ENCODE assay signal across 8 mouse cellular contexts in genomic region chr10:77522021-77522731, GRCm38 (mm10). TPM values are rescaled to one million over a fixed set of nuclear protein-coding genes. Genes with fewer than 3 reads are reported as not detected.
A peak's percentile ranks its signal among the peaks of the same experiment; 100 is the strongest.
DNase-seq lines count a peak whose midpoint lies in the region; ATAC-seq and TF ChIP-seq lines count a peak whose summit lies in the region.

No protein-coding gene starts in this region.

- TF ChIP-seq EP300 in lung, postnatal 0 days (IDR thresholded peaks at IDR 0.05) = no peak

- no peaks in the 10 kb centered on the region for H3K4me1 ChIP-seq in lung, postnatal 0 days (ENCODE audit: insufficient read depth, low read depth, low read length)
- peaks cover 9% of the 10 kb centered on the region; the same call in 1 of the 2 replicates for H3K4me1 ChIP-seq in forebrain, embryonic 13.5 days
- peaks cover 7% of the 10 kb centered on the region for H3K4me1 ChIP-seq in limb, embryonic 14.5 days (ENCODE audit: control insufficient read depth, insufficient read depth, low read length)
- H3K4me1 ChIP-seq in neural tube, embryonic 13.5 days (replicated peaks) = peaks cover 3% of the 10 kb centered on the region; the same call in 1 of the 2 replicates
- H3K4me1 ChIP-seq in cerebellum, adult 2 months (ENCODE audit: control insufficient read depth, insufficient read depth, low read length) = no peaks in the 10 kb centered on the region

- DNase-seq in lung, postnatal 0 days (ENCODE audit: low spot score) = peak; percentile 21
- no peak for DNase-seq in lung, postnatal 25 days (ENCODE audit: low spot score)
- no peak for DNase-seq in limb, embryonic 14.5 days (ENCODE audit: low spot score)
- no peak for DNase-seq in cerebellum, adult 2 months
- DNase-seq in frontal cortex, postnatal 36 days (ENCODE audit: low spot score in 2 of 2) = no peak
- no peak for DNase-seq in ovary, postnatal 10 days (ENCODE audit: low spot score)

- WGBS in lung, postnatal 0 days = 14% methylated on average over 18 of the region's 18 CpGs
- 10% methylated on average over 18 of the region's 18 CpGs for WGBS in forebrain, embryonic 13.5 days
- 12% methylated on average over 18 of the region's 18 CpGs for WGBS in limb, embryonic 14.5 days
- WGBS in neural tube, embryonic 13.5 days = 18% methylated on average over 18 of the region's 18 CpGs
- WGBS in cerebellum, adult 2 months = 28% methylated on average over 18 of the region's 18 CpGs

- no peaks in the 10 kb centered on the region for H3K36me3 ChIP-seq in lung, postnatal 0 days (ENCODE audit: insufficient read depth, low read length)
- H3K36me3 ChIP-seq in forebrain, embryonic 13.5 days (ENCODE audit: poor library complexity, severe bottlenecking) = no peaks in the 10 kb centered on the region
- H3K36me3 ChIP-seq in limb, embryonic 14.5 days (ENCODE audit: control insufficient read depth, insufficient read depth, low read length) = no peaks in the 10 kb centered on the region
- H3K36me3 ChIP-seq in neural tube, embryonic 13.5 days = no peaks in the 10 kb centered on the region

- no peak for TF ChIP-seq CTCF in lung, postnatal 0 days (IDR thresholded peaks at IDR 0.05)
- no peak for TF ChIP-seq CTCF in cerebellum, adult 2 months (IDR thresholded peaks at IDR 0.05; ENCODE audit: borderline replicate concordance, insufficient read depth, low read depth, low read length)

- no peaks in the 10 kb centered on the region for H3K27me3 ChIP-seq in lung, postnatal 0 days (replicated peaks; ENCODE audit: insufficient read depth, low read length)
- H3K27me3 ChIP-seq in forebrain, embryonic 13.5 days = no peaks in the 10 kb centered on the region
- no peaks in the 10 kb centered on the region for H3K27me3 ChIP-seq in limb, embryonic 14.5 days (ENCODE audit: control insufficient read depth, insufficient read depth, low read length)
- H3K27me3 ChIP-seq in neural tube, embryonic 13.5 days = 0 out of 2 replicates have a peak, but pooled peaks cover 6% of the 10 kb centered on the region
- no peaks in the 10 kb centered on the region for H3K27me3 ChIP-seq in cerebellum, adult 2 months (ENCODE audit: control insufficient read depth, insufficient read depth, low read length)

- no peaks in the 10 kb centered on the region for H3K9me3 ChIP-seq in lung, postnatal 0 days (ENCODE audit: low read length)
- no peaks in the 10 kb centered on the region for H3K9me3 ChIP-seq in forebrain, embryonic 13.5 days (replicated peaks)
- H3K9me3 ChIP-seq in limb, embryonic 14.5 days (ENCODE audit: control insufficient read depth, low read length) = no peaks in the 10 kb centered on the region
- no peaks in the 10 kb centered on the region for H3K9me3 ChIP-seq in neural tube, embryonic 13.5 days

- no peak overlapping the region for H3K4me3 ChIP-seq in lung, postnatal 0 days (ENCODE audit: low read depth, low read length)
- H3K4me3 ChIP-seq in forebrain, embryonic 13.5 days = peak overlapping the region; percentile 31
- peak overlapping the region; percentile 22 for H3K4me3 ChIP-seq in limb, embryonic 14.5 days (replicated peaks; ENCODE audit: low read length)
- H3K4me3 ChIP-seq in neural tube, embryonic 13.5 days = peak overlapping the region; percentile 31
- H3K4me3 ChIP-seq in cerebellum, adult 2 months (replicated peaks; ENCODE audit: insufficient read depth, low read depth, low read length) = no peak overlapping the region

- no peak for TF ChIP-seq POLR2A in limb, embryonic 14.5 days (IDR thresholded peaks at IDR 0.05; ENCODE audit: borderline replicate concordance, extremely low read depth, insufficient read depth, insufficient read length)
- no peak for TF ChIP-seq POLR2A in cerebellum, adult 2 months (IDR thresholded peaks at IDR 0.05; ENCODE audit: borderline replicate concordance, insufficient read depth, low read length)

- H3K27ac ChIP-seq in lung, postnatal 0 days (ENCODE audit: low read length) = no peak overlapping the region
- H3K27ac ChIP-seq in forebrain, embryonic 13.5 days = no peak overlapping the region
- H3K27ac ChIP-seq in limb, embryonic 14.5 days (replicated peaks; ENCODE audit: low read depth, low read length) = no peak overlapping the region
- no peak overlapping the region for H3K27ac ChIP-seq in neural tube, embryonic 13.5 days (replicated peaks)
- H3K27ac ChIP-seq in cerebellum, adult 2 months (ENCODE audit: insufficient read depth, low read length) = no peak overlapping the region

- peak overlapping the region; percentile 33 for H3K4me2 ChIP-seq in lung, postnatal 0 days (replicated peaks; ENCODE audit: low read depth, low read length)
- H3K4me2 ChIP-seq in forebrain, embryonic 13.5 days = peak overlapping the region; percentile 59
- H3K4me2 ChIP-seq in limb, embryonic 14.5 days (replicated peaks; ENCODE audit: low read depth, low read length, severe bottlenecking) = peak overlapping the region; percentile 54
- H3K4me2 ChIP-seq in neural tube, embryonic 13.5 days = peak overlapping the region; percentile 54

- no peak overlapping the region for H3K9ac ChIP-seq in lung, postnatal 0 days (replicated peaks; ENCODE audit: low read depth)
- peak overlapping the region; percentile 50 for H3K9ac ChIP-seq in forebrain, embryonic 13.5 days
- peak overlapping the region; percentile 55 for H3K9ac ChIP-seq in limb, embryonic 14.5 days (ENCODE audit: low read depth, low read length, severe bottlenecking)
- H3K9ac ChIP-seq in neural tube, embryonic 13.5 days = peak overlapping the region; percentile 63

- peak; percentile 33; the same call in 1 of the 2 replicates for ATAC-seq in lung, postnatal 0 days
- no peak for ATAC-seq in forebrain, embryonic 13.5 days
- no peak for ATAC-seq in limb, embryonic 14.5 days (ENCODE audit: low FRiP score, low read depth)
- ATAC-seq in neural tube, embryonic 13.5 days (ENCODE audit: low read depth) = no peak

RNA-seq across cellular contexts. Expression of gene Fam207a, which starts 6.6 kb away (rescaled TPM):
- polyA plus RNA-seq in lung, postnatal 0 days (2015; fragmentation: Nextera tagmentation; extraction: Ambion mirVana) = 26.8 and 27.2 TPM in 2 replicates
- 37.5 and 38.7 TPM in 2 replicates for polyA plus RNA-seq in forebrain, embryonic 13.5 days (2015; fragmentation: Nextera tagmentation; extraction: Ambion mirVana)
- polyA plus RNA-seq in limb, embryonic 14.5 days (2012; rRNA removed) = 35.5 and 38.6 TPM in 2 replicates
- polyA plus RNA-seq in limb, embryonic 14.5 days (2014; fragmentation: Nextera tagmentation; extraction: Ambion mirVana) = 40.6 and 41.7 TPM in 2 replicates
- 41.4 and 43.5 TPM in 2 replicates for polyA plus RNA-seq in neural tube, embryonic 13.5 days (2015; fragmentation: Nextera tagmentation; extraction: Ambion mirVana)
- polyA plus RNA-seq in cerebellum, adult 2 months (2012; rRNA removed) = 36.5 and 39.0 TPM in 2 replicates

RNA-seq across cellular contexts. Expression of gene Itgb2, which starts 7.9 kb away (rescaled TPM):
- 19.1 and 21.1 TPM in 2 replicates for polyA plus RNA-seq in lung, postnatal 0 days (2015; fragmentation: Nextera tagmentation; extraction: Ambion mirVana)
- 0.34 and 0.37 TPM in 2 replicates for polyA plus RNA-seq in forebrain, embryonic 13.5 days (2015; fragmentation: Nextera tagmentation; extraction: Ambion mirVana)
- polyA plus RNA-seq in limb, embryonic 14.5 days (2012; rRNA removed) = 2.7 and 2.9 TPM in 2 replicates
- polyA plus RNA-seq in limb, embryonic 14.5 days (2014; fragmentation: Nextera tagmentation; extraction: Ambion mirVana) = 2.5 and 3.7 TPM in 2 replicates
- polyA plus RNA-seq in neural tube, embryonic 13.5 days (2015; fragmentation: Nextera tagmentation; extraction: Ambion mirVana) = 1.0 TPM in 2 replicates
- 2.3 and 2.4 TPM in 2 replicates for polyA plus RNA-seq in cerebellum, adult 2 months (2012; rRNA removed)

RNA-seq across cellular contexts. Expression of gene Pttg1ip, which starts 59.3 kb away (rescaled TPM):
- polyA plus RNA-seq in lung, postnatal 0 days (2015; fragmentation: Nextera tagmentation; extraction: Ambion mirVana) = 189 and 207 TPM in 2 replicates
- polyA plus RNA-seq in forebrain, embryonic 13.5 days (2015; fragmentation: Nextera tagmentation; extraction: Ambion mirVana) = 57.8 and 63.6 TPM in 2 replicates
- 117 and 122 TPM in 2 replicates for polyA plus RNA-seq in limb, embryonic 14.5 days (2012; rRNA removed)
- polyA plus RNA-seq in limb, embryonic 14.5 days (2014; fragmentation: Nextera tagmentation; extraction: Ambion mirVana) = 138 and 147 TPM in 2 replicates
- 78.9 and 79.7 TPM in 2 replicates for polyA plus RNA-seq in neural tube, embryonic 13.5 days (2015; fragmentation: Nextera tagmentation; extraction: Ambion mirVana)
- polyA plus RNA-seq in cerebellum, adult 2 months (2012; rRNA removed) = 113 and 118 TPM in 2 replicates

Comparison
In these comparisons a context has a peak if more than half of its experiments do, and no peak if none do; other contexts are left out.
1. H3K4me3 ChIP-seq: peak in forebrain, embryonic 13.5 days (single experiment), limb, embryonic 14.5 days (single experiment) and neural tube, embryonic 13.5 days (single experiment); none in lung, postnatal 0 days (single experiment) and cerebellum, adult 2 months (single experiment).
2. Peak in every context shown above with its lines, with median percentiles within 50 percentile points of each other: H3K4me2 ChIP-seq.